Mouse (Mus musculus) MEL (cell line): ENCODE measurements around the gene Hgd. TPM values are rescaled to one million over a fixed set of nuclear protein-coding genes. Genes with fewer than 3 reads are reported as not detected.

ENCODE experiments used
- DNase-seq: peaks from one replicate; pipeline ENCODE4 v3.0.0; 2011; ENCODE audit warnings: low read depth, low spot score
- H3K27ac ChIP-seq: 2 replicates; pipeline ENCODE4 v1.5.1; 2012; ENCODE audit warnings: low read depth, mild to moderate bottlenecking, control low read depth, low read length, moderate library complexity; ENCODE audit not compliant: control insufficient read depth
- H3K27me3 ChIP-seq, 2 experiments: fragments of 150-350 bp in 1 of 2; sonication (generic) in 1 of 2; 2 replicates each; pipeline ENCODE4 v1.6.1; 2012; ENCODE audit warnings: low read length in 2 of 2, mild to moderate bottlenecking in 2 of 2, improper control_type of control experiment in 1 of 2, moderate library complexity in 1 of 2; ENCODE audit not compliant: insufficient read depth in 2 of 2, control insufficient read depth in 1 of 2
- H3K36me3 ChIP-seq, 2 experiments: 2 replicates each; pipeline ENCODE4 v1.6.1; 2012 to 2014; ENCODE audit warnings: low read length in 2 of 2, improper control_type of control experiment in 1 of 2, inconsistent platforms in 1 of 2, mild to moderate bottlenecking in 1 of 2; ENCODE audit not compliant: insufficient read depth in 2 of 2, control insufficient read depth in 1 of 2
- H3K4me1 ChIP-seq, 2 experiments: fragments of 150-350 bp in 1 of 2; sonication (generic) in 1 of 2; 2 replicates each; pipeline ENCODE4 v1.6.1; 2012; ENCODE audit warnings: low read length in 2 of 2, improper control_type of control experiment in 1 of 2, mild to moderate bottlenecking in 1 of 2; ENCODE audit not compliant: insufficient read depth in 2 of 2, control insufficient read depth in 1 of 2
- H3K4me3 ChIP-seq, 2 experiments: fragments of 150-350 bp in 1 of 2; sonication (generic) in 1 of 2; 2 replicates each; pipeline ENCODE4 v1.5.1; 2012; ENCODE audit warnings: low read depth in 2 of 2, low read length in 2 of 2, mild to moderate bottlenecking in 2 of 2, moderate library complexity in 2 of 2, control low read depth in 1 of 2, improper control_type of control experiment in 1 of 2; ENCODE audit not compliant: control insufficient read depth in 1 of 2, insufficient read depth in 1 of 2
- H3K79me2 ChIP-seq: 2 replicates; pipeline ENCODE4 v1.6.1; 2012; ENCODE audit warnings: mild to moderate bottlenecking, low read length, moderate library complexity; ENCODE audit not compliant: control insufficient read depth, poor library complexity, insufficient read depth
- H3K9ac ChIP-seq: 2 replicates; pipeline ENCODE4 v1.6.1; 2012; ENCODE audit warnings: low read depth, mild to moderate bottlenecking, control low read depth, low read length, moderate library complexity; ENCODE audit not compliant: control insufficient read depth, poor library complexity, severe bottlenecking
- H3K9me3 ChIP-seq: fragments of 150-350 bp; sonication (generic); replicated peaks from 2 replicates; pipeline ENCODE4 v1.6.1; 2012; ENCODE audit warnings: mild to moderate bottlenecking, low read length, improper control_type of control experiment, moderate library complexity; ENCODE audit not compliant: insufficient read depth
- CHD1 ChIP-seq: IDR thresholded peaks from 2 replicates; pipeline ENCODE4 v1.6.1; 2012; ENCODE audit warnings: low read depth, mild to moderate bottlenecking, inconsistent platforms, low read length, improper control_type of control experiment
- CHD2 ChIP-seq: IDR thresholded peaks from 2 replicates; pipeline ENCODE4 v1.6.1; 2011; ENCODE audit warnings: low read length, improper control_type of control experiment
- CTCF ChIP-seq, 3 experiments: IDR thresholded peaks in 2 of 3; conservative IDR thresholded peaks in 1 of 3; 2 replicates each; pipeline ENCODE4 v1.5.1; 2011 to 2012; ENCODE audit warnings: low read length in 3 of 3, low read depth in 2 of 3, mild to moderate bottlenecking in 2 of 3, improper control_type of control experiment in 1 of 3, inconsistent platforms in 1 of 3, mixed read lengths in 1 of 3, moderate library complexity in 1 of 3; ENCODE audit not compliant: control insufficient read depth in 1 of 3, insufficient read depth in 1 of 3, poor library complexity in 1 of 3, severe bottlenecking in 1 of 3
- ETS1 ChIP-seq: IDR thresholded peaks from 2 replicates; pipeline ENCODE4 v1.6.1; 2012; ENCODE audit warnings: low read depth, mild to moderate bottlenecking, inconsistent platforms, low read length, improper control_type of control experiment, moderate library complexity
- GABPA ChIP-seq: IDR thresholded peaks from 2 replicates; pipeline ENCODE4 v1.6.1; 2012; ENCODE audit warnings: low read depth, mild to moderate bottlenecking, inconsistent platforms, low read length, improper control_type of control experiment, moderate library complexity
- GATA1 ChIP-seq: IDR thresholded peaks from 2 replicates; pipeline ENCODE4 v1.6.1; 2011; ENCODE audit warnings: low read depth, low read length, improper control_type of control experiment
- JUND ChIP-seq: IDR thresholded peaks from 2 replicates; pipeline ENCODE4 v1.6.1; 2011; ENCODE audit warnings: low read depth, mild to moderate bottlenecking, improper control_type of control experiment, low read length
- MAFK ChIP-seq: IDR thresholded peaks from 2 replicates; pipeline ENCODE4 v1.6.1; 2011; ENCODE audit warnings: low read depth, mild to moderate bottlenecking, low read length, improper control_type of control experiment, borderline replicate concordance
- MAZ ChIP-seq: IDR thresholded peaks from 2 replicates; pipeline ENCODE4 v1.6.1; 2012; ENCODE audit warnings: low read depth, mild to moderate bottlenecking, inconsistent platforms, low read length, improper control_type of control experiment
- MEF2A ChIP-seq: IDR thresholded peaks from 2 replicates; pipeline ENCODE4 v1.6.1; 2014; ENCODE audit warnings: low read depth, mild to moderate bottlenecking, inconsistent platforms, low read length, improper control_type of control experiment; ENCODE audit not compliant: poor library complexity, insufficient replicate concordance, severe bottlenecking; ENCODE audit errors: extremely low read depth
- MXI1 ChIP-seq: IDR thresholded peaks from 2 replicates; pipeline ENCODE4 v1.6.1; 2011; ENCODE audit warnings: mild to moderate bottlenecking, low read depth, low read length, improper control_type of control experiment
- MYC ChIP-seq: IDR thresholded peaks from 2 replicates; pipeline ENCODE4 v1.6.1; 2011; ENCODE audit warnings: low read depth, mild to moderate bottlenecking, low read length, improper control_type of control experiment, moderate library complexity
- RAD21 ChIP-seq: IDR thresholded peaks from 2 replicates; pipeline ENCODE4 v1.6.1; 2011; ENCODE audit warnings: mild to moderate bottlenecking, low read depth, low read length, improper control_type of control experiment
- SIN3A ChIP-seq: IDR thresholded peaks from 2 replicates; pipeline ENCODE4 v1.6.1; 2012; ENCODE audit warnings: low read length, improper control_type of control experiment, inconsistent platforms
- SMC3 ChIP-seq: IDR thresholded peaks from 2 replicates; pipeline ENCODE4 v1.6.1; 2011; ENCODE audit warnings: low read depth, low read length, improper control_type of control experiment
- TAL1 ChIP-seq: IDR thresholded peaks from 2 replicates; pipeline ENCODE4 v1.6.1; 2012; ENCODE audit warnings: mild to moderate bottlenecking, inconsistent platforms, low read length, moderate library complexity, mixed read lengths
- TCF12 ChIP-seq: IDR thresholded peaks from 2 replicates; pipeline ENCODE4 v1.6.1; 2014; ENCODE audit warnings: low read depth, mild to moderate bottlenecking, inconsistent platforms, low read length, improper control_type of control experiment, moderate library complexity
- UBTF ChIP-seq: IDR thresholded peaks from 2 replicates; pipeline ENCODE4 v1.6.1; 2012; ENCODE audit warnings: low read depth, mild to moderate bottlenecking, inconsistent platforms, low read length, improper control_type of control experiment, moderate library complexity, borderline replicate concordance; ENCODE audit not compliant: insufficient read depth
- ZC3H11A ChIP-seq: IDR thresholded peaks from 2 replicates; pipeline ENCODE4 v1.6.1; 2012; ENCODE audit warnings: low read depth, mild to moderate bottlenecking, inconsistent platforms, low read length, improper control_type of control experiment
- ZKSCAN1 ChIP-seq: IDR thresholded peaks from 2 replicates; pipeline ENCODE4 v1.6.1; 2012; ENCODE audit warnings: low read depth, mild to moderate bottlenecking, inconsistent platforms, low read length, improper control_type of control experiment, moderate library complexity
- ZMIZ1 ChIP-seq: IDR thresholded peaks from 2 replicates; pipeline ENCODE4 v1.6.1; 2012; ENCODE audit warnings: low read depth, mild to moderate bottlenecking, inconsistent platforms, low read length, improper control_type of control experiment, moderate library complexity
- polyA plus RNA-seq, 2 experiments: library from polyadenylated mRNA; stranded (reverse) in 1 of 2; unstranded in 1 of 2; fragments of >175 nt in 1 of 2; fragments of >200 nt in 1 of 2; gene quantifications; 2 replicates each; pipeline versions ENCODE4 v1.2.1 to v1.2.4; 2012; ENCODE audit warnings: low replicate concordance in 2 of 2, low read depth in 1 of 2; ENCODE audit not compliant: insufficient read length in 2 of 2, insufficient read depth in 1 of 2, missing spikeins in 1 of 2
- total RNA-seq: library from RNA; depleted of rRNA; stranded (reverse); fragments of 300-350 nt; gene quantifications from 2 replicates; pipeline ENCODE4 v1.2.3, GENCODE M21; 2012

Hgd gene
- total and polyA plus RNA-seq, 3 experiments: not detected

DNA sequence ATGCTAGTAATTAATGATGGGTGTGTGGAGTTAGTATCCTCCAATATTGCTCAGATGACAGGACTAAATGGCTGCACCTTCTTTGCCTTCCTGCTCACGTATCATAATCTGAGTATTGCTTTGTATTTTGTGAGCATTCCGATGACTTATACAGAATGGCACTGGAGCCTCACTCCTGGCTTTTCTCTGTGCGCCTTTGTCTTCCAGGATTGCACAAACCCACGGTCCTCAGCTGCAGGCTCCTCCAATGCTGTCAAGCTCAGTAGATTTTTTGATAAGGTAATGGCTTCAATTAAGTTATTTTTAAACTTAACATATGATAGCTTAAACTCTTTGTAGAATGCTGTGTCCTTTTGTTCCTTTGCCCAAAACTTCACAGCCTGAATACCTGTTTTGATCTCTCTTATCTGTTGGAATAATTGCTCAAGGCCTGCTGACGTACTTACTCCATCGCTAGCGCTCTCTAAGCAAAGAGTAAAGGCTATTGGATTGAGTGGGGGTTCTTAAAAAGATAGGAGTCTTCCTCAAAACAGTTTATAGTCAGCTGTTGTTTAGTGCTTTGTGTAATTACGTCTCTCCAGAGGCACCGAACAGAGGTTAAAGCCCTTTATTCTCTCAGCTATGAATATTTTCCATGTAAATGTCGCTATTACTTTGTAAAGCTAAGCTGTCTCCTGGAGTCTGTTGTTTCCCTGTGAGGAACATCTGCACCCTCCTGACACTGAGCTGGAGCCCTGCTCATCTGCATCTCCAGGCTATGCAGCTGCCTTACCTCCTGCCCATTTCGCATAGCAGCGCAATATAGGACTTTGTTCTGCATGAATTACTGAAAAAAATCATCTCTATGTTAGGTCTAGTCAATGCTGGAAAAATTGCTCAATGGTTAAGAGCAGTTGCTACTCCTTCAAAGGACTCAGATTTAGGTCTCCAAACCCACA, 12.6 kb upstream of the Hgd start:
- H3K9me3 ChIP-seq: no peaks in the 10 kb centered on the region

DNA sequence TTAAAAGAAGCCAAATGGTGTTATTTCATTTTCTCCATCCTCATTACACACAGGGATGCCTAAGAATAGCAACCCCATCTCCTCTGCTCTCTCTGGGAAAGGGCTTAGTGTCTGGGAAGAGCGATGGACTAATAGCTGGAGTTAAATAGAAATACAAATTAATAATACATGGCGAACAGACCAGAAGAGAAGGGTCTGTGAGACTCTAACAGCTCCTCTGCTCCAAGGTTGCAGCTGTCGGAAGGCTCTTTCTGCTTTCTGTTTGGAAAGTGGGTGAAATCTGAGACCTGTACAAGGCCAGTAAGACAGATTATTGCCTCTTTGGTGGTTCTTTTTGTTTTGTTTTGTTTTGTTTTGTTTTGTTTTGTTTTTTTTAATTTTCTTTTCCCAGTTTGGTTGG, 8.4 kb upstream of the Hgd start:
- no peak overlapping the region for H3K4me3 ChIP-seq
- no peak for TF ChIP-seq GATA1
- no peak for TF ChIP-seq JUND
- TF ChIP-seq ETS1: no peak
- TF ChIP-seq CTCF (IDR thresholded peaks at IDR 0.05 in 2 of 3, conservative IDR thresholded peaks at IDR 0.05 in 1 of 3; ENCODE audit: control insufficient read depth in 1 of 3, insufficient read depth in 1 of 3, low read depth in 2 of 3, low read length in 3 of 3, poor library complexity in 1 of 3, severe bottlenecking in 1 of 3): no peak
- no peak for TF ChIP-seq SIN3A
- TF ChIP-seq GABPA: no peak
- TF ChIP-seq TAL1: no peak
- TF ChIP-seq CHD2: no peak
- no peak for TF ChIP-seq MEF2A
- TF ChIP-seq MAFK: no peak
- TF ChIP-seq MYC: no peak
- TF ChIP-seq MAZ: no peak
- TF ChIP-seq ZC3H11A: no peak
- no peak for TF ChIP-seq CHD1
- no peak for TF ChIP-seq UBTF
- TF ChIP-seq, all 39 proteins: peak for 0
- no peak overlapping the region for H3K27ac ChIP-seq
- no peak for DNase-seq
- no peak overlapping the region for H3K9ac ChIP-seq
- no peaks in the 10 kb centered on the region for H3K27me3 ChIP-seq
- peaks cover 0 to 3% of the 10 kb centered on the region in 2 experiments; a peak in 1 of 4 replicates for H3K4me1 ChIP-seq
- H3K36me3 ChIP-seq: no peaks in the 10 kb centered on the region
- H3K79me2 ChIP-seq: no peaks in the 10 kb centered on the region
- no peaks in the 10 kb centered on the region for H3K9me3 ChIP-seq

More for the DNA sequence above, 12.6 kb upstream of the Hgd start:
- no peaks in the 10 kb centered on the region for H3K27me3 ChIP-seq
- no peak for DNase-seq
- H3K9ac ChIP-seq: no peak overlapping the region
- peaks cover 0 to 4% of the 10 kb centered on the region in 2 experiments; a peak in 3 of 4 replicates for H3K36me3 ChIP-seq
- no peak overlapping the region for H3K27ac ChIP-seq
- TF ChIP-seq SMC3: no peak
- no peak for TF ChIP-seq MXI1
- no peak for TF ChIP-seq ZKSCAN1
- no peak for TF ChIP-seq TCF12
- TF ChIP-seq ZMIZ1: no peak
- no peak for TF ChIP-seq TAL1
- TF ChIP-seq CHD2: no peak
- no peak for TF ChIP-seq CTCF (IDR thresholded peaks at IDR 0.05 in 2 of 3, conservative IDR thresholded peaks at IDR 0.05 in 1 of 3; ENCODE audit: control insufficient read depth in 1 of 3, insufficient read depth in 1 of 3, low read depth in 2 of 3, low read length in 3 of 3, poor library complexity in 1 of 3, severe bottlenecking in 1 of 3)
- TF ChIP-seq RAD21: no peak
- TF ChIP-seq UBTF: no peak
- TF ChIP-seq GATA1: no peak
- H3K4me3 ChIP-seq: no peak overlapping the region
- no peaks in the 10 kb centered on the region for H3K79me2 ChIP-seq
- H3K4me1 ChIP-seq: no peaks in the 10 kb centered on the region
